Mouse (Mus musculus): ENCODE measurements at regions not wholly inside any gene's neighbourhood (a gene's known extent, or its start where the extent isn't known, plus 50 kb on each side); places are given as distances from the start of the nearest gene placed in this dataset.

GRCm38 (mm10) chr8:83798881-83799606, 57.9 kb upstream of the Adgre5 start:
- Histone ChIP-seq H3K36me3 (ENCODE audit: control insufficient read depth, insufficient read depth, low read length) (no peaks in the 10 kb centered on the region), H3K4me3 (ENCODE audit: low read depth, low read length) (no peak overlapping the region), H3K9me3 (ENCODE audit: control insufficient read depth, low read length) (no peaks in the 10 kb centered on the region), H3K9ac (ENCODE audit: low read length) (no peak overlapping the region), H3K27ac (ENCODE audit: low read depth) (no peak overlapping the region), H3K27me3 (replicated peaks; ENCODE audit: control insufficient read depth, insufficient read depth, low read length) (no peaks in the 10 kb centered on the region), H3K4me1 (replicated peaks; ENCODE audit: control insufficient read depth, insufficient read depth, low read length) (no peaks in the 10 kb centered on the region), H3K4me2 (ENCODE audit: low read length) (no peak overlapping the region)
- WGBS: 78% methylated on average over 9 of the region's 9 CpGs
- no peak for DNase-seq (ENCODE audit: low spot score)
- no peak for ATAC-seq (replicated peaks; ENCODE audit: low FRiP score, low TSS enrichment, low read depth)

GRCm38 (mm10) chr8:83793491-83794238, 52.5 kb upstream of the Adgre5 start:
- no peak overlapping the region for H3K4me2 ChIP-seq (ENCODE audit: low read length)
- no peak for ATAC-seq (replicated peaks; ENCODE audit: low FRiP score, low TSS enrichment, low read depth)
- 69% methylated on average over 16 of the region's 16 CpGs for WGBS
- H3K9ac ChIP-seq (ENCODE audit: low read length): no peak overlapping the region
- H3K27ac ChIP-seq (ENCODE audit: low read depth): no peak overlapping the region
- no peak for DNase-seq (ENCODE audit: low spot score)
- H3K4me1 ChIP-seq (replicated peaks; ENCODE audit: control insufficient read depth, insufficient read depth, low read length): no peaks in the 10 kb centered on the region
- H3K4me3 ChIP-seq (ENCODE audit: low read depth, low read length): no peak overlapping the region
- H3K36me3 ChIP-seq (ENCODE audit: control insufficient read depth, insufficient read depth, low read length): no peaks in the 10 kb centered on the region
- H3K9me3 ChIP-seq (ENCODE audit: control insufficient read depth, low read length): no peaks in the 10 kb centered on the region
- H3K27me3 ChIP-seq (replicated peaks; ENCODE audit: control insufficient read depth, insufficient read depth, low read length): 0 out of 2 replicates have a peak, but pooled peaks cover 2% of the 10 kb centered on the region
